Mouse (Mus musculus) erythroid progenitor cell, adult 5-6 weeks (primary cell): ENCODE results near the gene Usp44. TPM values are rescaled to one million over a fixed set of nuclear protein-coding genes. Genes with fewer than 3 reads are reported as not detected.
A peak's percentile ranks its signal among the peaks of the same experiment; 100 is the strongest.
"Not testable (repeated sequence)": the region's sequence is repeated elsewhere in the genome, so short reads cannot be mapped to it uniquely, and the experiment has no call there.

ENCODE experiments used
- ATAC-seq: replicated peaks from 2 replicates; pipeline ENCODE4 v1.8.0; 2016; ENCODE audit warnings: moderate number of reproducible peaks, mild to moderate bottlenecking, moderate TSS enrichment, inconsistent platforms; ENCODE audit not compliant: poor library complexity, low FRiP score, severe bottlenecking
- total RNA-seq, 2 experiments: library from RNA; stranded (forward) in 1 of 2; stranded (reverse) in 1 of 2; fragments of 150-400 nt in 1 of 2; fragments of 186-747, 209-891 nt in 1 of 2; gene quantifications; 2 replicates each; pipeline versions ENCODE4 v1.2.3 to v1.2.4; 2015 to 2017; ENCODE audit warnings: low replicate concordance in 2 of 2

The Usp44 gene
- total RNA-seq, 2 experiments from 2014 or later, result not detected

GRCm38 (mm10) chr10:93834394-93834745 is 3.0 kb downstream of the Usp44 start:
- no peak for ATAC-seq

GRCm38 (mm10) chr10:93835115-93835514 is 3.8 kb downstream of the Usp44 start:
- ATAC-seq, result not testable (repeated sequence)

GRCm38 (mm10) chr10:93846706-93847105 is 15.4 kb downstream of the Usp44 start:
- ATAC-seq, result no peak

- ATAC-seq, result no peak
These were observed 23.8 kb downstream of the Usp44 start for GRCm38 (mm10) chr10:93855126-93855525.

- no peak for ATAC-seq
These were observed 24.7 kb downstream of the Usp44 start for GRCm38 (mm10) chr10:93856095-93856494.

GRCm38 (mm10) chr10:93868401-93868800 is 37.0 kb downstream of the Usp44 start:
- ATAC-seq, result no peak

GRCm38 (mm10) chr10:93868886-93869285 is 37.5 kb downstream of the Usp44 start:
- no peak for ATAC-seq

GRCm38 (mm10) chr10:93876772-93877171 is 45.4 kb downstream of the Usp44 start:
- ATAC-seq, result no peak

- ATAC-seq, result no peak
These were observed 47.4 kb downstream of the Usp44 start for GRCm38 (mm10) chr10:93878732-93879131.

GRCm38 (mm10) chr10:93881918-93882317 is 50.6 kb downstream of the Usp44 start:
- ATAC-seq, result no peak

GRCm38 (mm10) chr10:93882738-93883364 is 51.5 kb downstream of the Usp44 start:
- peak; percentile 81 for ATAC-seq

- peak; percentile 52 for ATAC-seq
These were observed 54.6 kb downstream of the Usp44 start for GRCm38 (mm10) chr10:93885839-93886477.

GRCm38 (mm10) chr10:93888590-93888934 is 57.2 kb downstream of the Usp44 start:
- ATAC-seq, result no peak

- no peak for ATAC-seq
These were observed 57.7 kb downstream of the Usp44 start for GRCm38 (mm10) chr10:93888935-93889578.

- peak; percentile 70 for ATAC-seq
These were observed 58.2 kb downstream of the Usp44 start for GRCm38 (mm10) chr10:93889579-93889950.

GRCm38 (mm10) chr10:93889976-93890375 is 58.6 kb downstream of the Usp44 start:
- ATAC-seq, result 0 out of 2 replicates have a peak, but pooled peaks have one; percentile 3

GRCm38 (mm10) chr10:93890565-93890964 is 59.2 kb downstream of the Usp44 start:
- no peak for ATAC-seq

GRCm38 (mm10) chr10:93891031-93891430 is 59.7 kb downstream of the Usp44 start:
- peak; percentile 79 for ATAC-seq

- no peak for ATAC-seq
These were observed 61.2 kb downstream of the Usp44 start for GRCm38 (mm10) chr10:93892551-93892950.

GRCm38 (mm10) chr10:93897043-93897646 is 65.8 kb downstream of the Usp44 start, which contains the start of gene Metap2:
Gene Metap2, minus strand, starts transcription at chr10:93897093.
- no peak for ATAC-seq

- no peak for ATAC-seq
These were observed 67.9 kb downstream of the Usp44 start for GRCm38 (mm10) chr10:93899303-93899702.
